Mouse (Mus musculus): Measurements from ENCODE around the gene Ydjc. TPM values are rescaled to one million over a fixed set of nuclear protein-coding genes. Genes with fewer than 3 reads are reported as not detected.

Ydjc gene
- polyA plus RNA-seq, 1 experiment from 2014 or later, result 15.1 TPM

DNA sequence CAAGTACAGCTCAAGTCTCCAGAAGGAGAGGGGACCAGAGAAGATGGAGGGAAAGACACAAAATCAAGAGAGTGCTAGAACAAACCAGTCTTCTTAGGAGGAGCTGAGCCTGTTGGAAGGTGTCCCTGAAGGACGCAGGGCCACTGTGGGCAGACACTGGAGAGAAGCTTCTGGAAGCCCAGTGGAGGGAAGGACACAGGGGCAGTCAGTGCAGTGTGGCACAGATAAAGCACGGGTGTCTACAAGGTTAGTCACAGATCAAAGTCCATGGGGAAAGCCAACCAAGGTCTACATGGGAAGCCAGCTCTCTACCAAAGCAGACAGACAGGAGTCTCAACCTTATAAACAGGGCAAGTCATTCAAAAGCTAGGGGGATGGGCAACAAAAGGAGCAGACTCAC is 31.3 kb downstream of the Ydjc start:
- 89% methylated on average over 2 of the region's 2 CpGs for WGBS
- H3K9me3 ChIP-seq (ENCODE audit: control insufficient read depth, low read length), result no peaks in the 10 kb centered on the region
- no peak for DNase-seq (ENCODE audit: low spot score)
- H3K4me2 ChIP-seq (ENCODE audit: low read depth, low read length), result no peak overlapping the region
- H3K9ac ChIP-seq (ENCODE audit: low read depth, low read length), result no peak overlapping the region
- H3K4me1 ChIP-seq (ENCODE audit: control insufficient read depth, insufficient read depth, low read length), result no peaks in the 10 kb centered on the region
- no peaks in the 10 kb centered on the region for H3K27me3 ChIP-seq (replicated peaks; ENCODE audit: control insufficient read depth, insufficient read depth, low read length)
- no peak overlapping the region for H3K4me3 ChIP-seq (ENCODE audit: low read depth, low read length)
- no peak for ATAC-seq (ENCODE audit: low read depth)
- H3K27ac ChIP-seq (replicated peaks; ENCODE audit: low read depth, low read length), result no peak overlapping the region
- H3K36me3 ChIP-seq (ENCODE audit: control insufficient read depth, insufficient read depth, low read length), result peaks cover 59% of the 10 kb centered on the region

GRCm38 (mm10) chr16:17177623-17178170 is 33.3 kb downstream of the Ydjc start:
- Histone ChIP-seq H3K27ac (replicated peaks; ENCODE audit: low read depth, low read length) (no peak overlapping the region), H3K4me3 (ENCODE audit: low read depth, low read length) (no peak overlapping the region), H3K9ac (ENCODE audit: low read depth, low read length) (no peak overlapping the region), H3K4me1 (ENCODE audit: control insufficient read depth, insufficient read depth, low read length) (no peaks in the 10 kb centered on the region), H3K4me2 (ENCODE audit: low read depth, low read length) (no peak overlapping the region), H3K36me3 (ENCODE audit: control insufficient read depth, insufficient read depth, low read length) (peaks cover 40% of the 10 kb centered on the region), H3K9me3 (ENCODE audit: control insufficient read depth, low read length) (no peaks in the 10 kb centered on the region), H3K27me3 (replicated peaks; ENCODE audit: control insufficient read depth, insufficient read depth, low read length) (no peaks in the 10 kb centered on the region)
- DNase-seq (ENCODE audit: low spot score) (no peak), ATAC-seq (ENCODE audit: low read depth) (no peak)
- WGBS, result 100% methylated on average over 1 of the region's 1 CpGs

DNA sequence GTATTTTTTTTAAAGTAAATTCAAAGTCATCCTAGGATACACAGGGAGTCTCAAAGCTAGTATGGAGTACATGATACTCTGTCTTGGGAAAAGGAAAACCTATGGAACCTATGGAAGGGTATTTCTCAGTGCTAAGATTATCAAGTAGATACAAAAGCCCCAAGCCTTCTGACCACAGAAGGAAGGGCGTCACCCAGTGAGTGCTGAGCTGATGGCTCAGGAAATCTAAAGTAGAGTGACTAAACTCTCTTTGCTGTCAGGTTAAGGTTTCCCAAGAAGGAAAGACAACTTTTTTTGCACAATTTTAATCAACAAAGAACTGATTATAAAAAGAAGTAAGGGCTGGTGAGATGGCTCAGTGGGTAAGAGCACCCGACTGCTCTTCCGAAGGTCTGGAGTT is 35.3 kb downstream of the Ydjc start:
- Histone ChIP-seq H3K4me2 (ENCODE audit: low read depth, low read length) (no peak overlapping the region), H3K9me3 (ENCODE audit: control insufficient read depth, low read length) (no peaks in the 10 kb centered on the region), H3K27ac (replicated peaks; ENCODE audit: low read depth, low read length) (no peak overlapping the region), H3K27me3 (replicated peaks; ENCODE audit: control insufficient read depth, insufficient read depth, low read length) (no peaks in the 10 kb centered on the region), H3K9ac (ENCODE audit: low read depth, low read length) (no peak overlapping the region), H3K36me3 (ENCODE audit: control insufficient read depth, insufficient read depth, low read length) (peaks cover 29% of the 10 kb centered on the region), H3K4me3 (ENCODE audit: low read depth, low read length) (no peak overlapping the region), H3K4me1 (ENCODE audit: control insufficient read depth, insufficient read depth, low read length) (no peaks in the 10 kb centered on the region)
- DNase-seq (ENCODE audit: low spot score), result no peak
- ATAC-seq (ENCODE audit: low read depth), result no peak
- 93% methylated on average over 3 of the region's 3 CpGs for WGBS

GRCm38 (mm10) chr16:17181382-17181781 is 37.0 kb downstream of the Ydjc start:
- H3K4me3 ChIP-seq (ENCODE audit: low read depth, low read length), result no peak overlapping the region
- DNase-seq (ENCODE audit: low spot score) (no peak), ATAC-seq (ENCODE audit: low read depth) (no peak)
- H3K4me1 ChIP-seq (ENCODE audit: control insufficient read depth, insufficient read depth, low read length), result no peaks in the 10 kb centered on the region
- WGBS, result 82% methylated on average over 4 of the region's 4 CpGs
- H3K27ac ChIP-seq (replicated peaks; ENCODE audit: low read depth, low read length), result no peak overlapping the region
- H3K36me3 ChIP-seq (ENCODE audit: control insufficient read depth, insufficient read depth, low read length), result peaks cover 20% of the 10 kb centered on the region
- H3K9me3 ChIP-seq (ENCODE audit: control insufficient read depth, low read length), result 0 out of 2 replicates have a peak, but pooled peaks cover 5% of the 10 kb centered on the region
- no peak overlapping the region for H3K9ac ChIP-seq (ENCODE audit: low read depth, low read length)
- no peak overlapping the region for H3K4me2 ChIP-seq (ENCODE audit: low read depth, low read length)
- H3K27me3 ChIP-seq (replicated peaks; ENCODE audit: control insufficient read depth, insufficient read depth, low read length), result no peaks in the 10 kb centered on the region

GRCm38 (mm10) chr16:17182136-17182535 is 37.7 kb downstream of the Ydjc start:
- H3K27ac ChIP-seq (replicated peaks; ENCODE audit: low read depth, low read length), result no peak overlapping the region
- H3K4me1 ChIP-seq (ENCODE audit: control insufficient read depth, insufficient read depth, low read length), result no peaks in the 10 kb centered on the region
- 78% methylated on average over 2 of the region's 2 CpGs for WGBS
- 0 out of 2 replicates have a peak, but pooled peaks cover 5% of the 10 kb centered on the region for H3K9me3 ChIP-seq (ENCODE audit: control insufficient read depth, low read length)
- H3K9ac ChIP-seq (ENCODE audit: low read depth, low read length), result no peak overlapping the region
- DNase-seq (ENCODE audit: low spot score) (no peak), ATAC-seq (ENCODE audit: low read depth) (no peak)
- H3K27me3 ChIP-seq (replicated peaks; ENCODE audit: control insufficient read depth, insufficient read depth, low read length), result no peaks in the 10 kb centered on the region
- H3K4me2 ChIP-seq (ENCODE audit: low read depth, low read length), result no peak overlapping the region
- peaks cover 21% of the 10 kb centered on the region for H3K36me3 ChIP-seq (ENCODE audit: control insufficient read depth, insufficient read depth, low read length)
- H3K4me3 ChIP-seq (ENCODE audit: low read depth, low read length), result no peak overlapping the region

- Histone ChIP-seq H3K4me2 (ENCODE audit: low read depth, low read length) (no peak overlapping the region), H3K9ac (ENCODE audit: low read depth, low read length) (no peak overlapping the region), H3K9me3 (ENCODE audit: control insufficient read depth, low read length) (0 out of 2 replicates have a peak, but pooled peaks cover 5% of the 10 kb centered on the region), H3K27me3 (replicated peaks; ENCODE audit: control insufficient read depth, insufficient read depth, low read length) (no peaks in the 10 kb centered on the region), H3K4me3 (ENCODE audit: low read depth, low read length) (no peak overlapping the region), H3K27ac (replicated peaks; ENCODE audit: low read depth, low read length) (no peak overlapping the region), H3K4me1 (ENCODE audit: control insufficient read depth, insufficient read depth, low read length) (no peaks in the 10 kb centered on the region), H3K36me3 (ENCODE audit: control insufficient read depth, insufficient read depth, low read length) (peaks cover 25% of the 10 kb centered on the region)
- 79% methylated on average over 3 of the region's 3 CpGs for WGBS
- DNase-seq (ENCODE audit: low spot score) (no peak), ATAC-seq (ENCODE audit: low read depth) (no peak)
Observed at GRCm38 (mm10) chr16:17183003-17183402, 38.6 kb downstream of the Ydjc start.

- Histone ChIP-seq H3K4me3 (ENCODE audit: low read depth, low read length) (no peak overlapping the region), H3K36me3 (ENCODE audit: control insufficient read depth, insufficient read depth, low read length) (peaks cover 20% of the 10 kb centered on the region), H3K4me1 (ENCODE audit: control insufficient read depth, insufficient read depth, low read length) (no peaks in the 10 kb centered on the region), H3K27me3 (replicated peaks; ENCODE audit: control insufficient read depth, insufficient read depth, low read length) (no peaks in the 10 kb centered on the region), H3K9ac (ENCODE audit: low read depth, low read length) (no peak overlapping the region), H3K4me2 (ENCODE audit: low read depth, low read length) (no peak overlapping the region), H3K27ac (replicated peaks; ENCODE audit: low read depth, low read length) (no peak overlapping the region), H3K9me3 (ENCODE audit: control insufficient read depth, low read length) (0 out of 2 replicates have a peak, but pooled peaks cover 5% of the 10 kb centered on the region)
- ATAC-seq (ENCODE audit: low read depth), result no peak
- DNase-seq (ENCODE audit: low spot score), result no peak
Observed at GRCm38 (mm10) chr16:17185475-17185874, 41.1 kb downstream of the Ydjc start.

- ATAC-seq (ENCODE audit: low read depth) (no peak), DNase-seq (ENCODE audit: low spot score) (no peak)
- no peak overlapping the region for H3K4me3 ChIP-seq (ENCODE audit: low read depth, low read length)
- 93% methylated on average over 4 of the region's 4 CpGs for WGBS
- H3K36me3 ChIP-seq (ENCODE audit: control insufficient read depth, insufficient read depth, low read length), result 0 out of 2 replicates have a peak, but pooled peaks cover 8% of the 10 kb centered on the region
- no peaks in the 10 kb centered on the region for H3K9me3 ChIP-seq (ENCODE audit: control insufficient read depth, low read length)
- no peak overlapping the region for H3K9ac ChIP-seq (ENCODE audit: low read depth, low read length)
- no peak overlapping the region for H3K27ac ChIP-seq (replicated peaks; ENCODE audit: low read depth, low read length)
- no peaks in the 10 kb centered on the region for H3K27me3 ChIP-seq (replicated peaks; ENCODE audit: control insufficient read depth, insufficient read depth, low read length)
- H3K4me2 ChIP-seq (ENCODE audit: low read depth, low read length), result no peak overlapping the region
- no peaks in the 10 kb centered on the region for H3K4me1 ChIP-seq (ENCODE audit: control insufficient read depth, insufficient read depth, low read length)
Observed at GRCm38 (mm10) chr16:17193823-17194222, 49.4 kb downstream of the Ydjc start.

All from embryonic facial prominence, embryonic 14.5 days (tissue).